Mouse (Mus musculus): Measurements from ENCODE around the gene Spata31d1d. TPM values are rescaled to one million over a fixed set of nuclear protein-coding genes. Genes with fewer than 3 reads are reported as not detected.
"Not testable (repeated sequence)": the region's sequence is repeated elsewhere in the genome, so short reads cannot be mapped to it uniquely, and the experiment has no call there.

Spata31d1d gene
- total RNA-seq, 2 experiments from 2014 or later, result not detected

DNA sequence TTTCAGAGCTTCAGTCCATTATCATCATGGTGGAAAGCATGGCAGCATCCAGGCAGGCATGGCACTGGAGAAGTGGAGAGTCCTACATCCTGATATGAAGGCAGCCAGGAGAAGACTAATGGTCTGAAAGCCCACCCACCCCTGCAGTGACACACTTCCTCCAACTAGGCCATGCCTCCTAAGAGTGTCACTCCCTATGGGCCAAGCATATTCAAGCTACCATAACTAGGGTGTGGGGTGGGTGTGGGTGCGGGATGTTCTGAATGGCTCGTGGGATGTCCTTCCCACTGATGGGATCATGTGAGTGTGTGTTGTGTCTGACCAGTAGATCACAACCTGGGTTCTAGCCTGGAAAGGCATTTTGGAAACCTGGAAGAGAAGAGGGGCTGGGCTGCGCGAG is 2.4 kb upstream of the Spata31d1d start:
- no peak for DNase-seq (ENCODE audit: low spot score in 2 of 2)

DNA sequence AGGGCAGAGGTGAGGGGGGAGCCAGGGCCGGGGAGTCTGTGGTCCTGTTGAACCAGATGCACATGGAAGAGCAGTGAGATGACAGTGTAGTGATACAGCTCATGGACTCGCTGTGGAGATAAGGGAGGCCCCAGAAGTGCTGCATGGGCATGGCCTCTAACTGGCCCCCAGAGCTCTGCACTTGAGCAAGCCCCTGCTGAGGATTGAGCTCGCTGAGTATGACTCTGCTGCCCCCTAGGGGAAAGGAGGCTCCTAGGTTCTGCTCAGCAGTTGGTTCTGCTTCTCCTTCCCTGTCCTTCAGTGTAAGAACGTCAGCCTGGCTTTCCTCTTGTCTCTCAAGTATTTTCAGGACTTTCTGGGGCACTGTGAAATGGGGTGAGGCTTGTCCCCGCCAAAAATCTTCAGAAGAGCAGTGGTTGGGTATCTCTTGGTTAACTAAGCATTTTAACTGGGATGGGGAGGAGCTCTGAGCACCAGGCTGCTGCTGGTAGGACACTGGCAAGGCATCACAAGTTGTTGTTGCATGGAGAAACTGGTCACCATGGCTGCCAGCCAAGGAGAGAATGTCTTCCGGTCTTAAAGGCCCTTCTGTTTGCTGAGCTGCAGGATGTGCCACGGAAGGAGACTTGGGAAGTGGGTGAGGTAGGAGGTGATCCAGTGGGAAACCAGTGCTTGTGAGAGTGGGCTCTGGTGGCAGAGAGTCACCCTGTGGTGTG is 3.0 kb downstream of the Spata31d1d start:
- DNase-seq (ENCODE audit: low spot score in 2 of 2), result peak; percentile 79 to 91

- no peak for DNase-seq (ENCODE audit: low spot score in 2 of 2)
Measured at GRCm38 (mm10) chr13:59726139-59726867, 5.2 kb downstream of the Spata31d1d start.

DNA sequence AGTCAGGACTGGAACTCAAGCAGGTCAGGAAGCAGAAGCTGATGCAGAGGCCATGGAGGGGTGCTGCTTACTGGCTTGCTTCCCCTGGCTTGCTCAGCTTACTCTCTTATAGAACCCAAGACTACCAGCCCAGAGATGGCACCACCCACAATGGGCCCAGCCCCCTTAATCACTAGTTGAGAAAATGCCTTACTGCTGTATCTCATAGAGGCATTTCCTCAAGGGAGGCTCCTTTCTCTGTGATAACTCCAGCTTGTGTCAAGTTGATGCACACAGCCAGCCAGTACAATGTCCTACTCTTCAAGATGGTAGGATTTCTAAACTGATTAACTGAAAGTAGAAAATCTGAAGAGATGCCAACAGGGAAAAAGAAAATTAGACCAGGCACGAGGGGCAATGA is 9.5 kb downstream of the Spata31d1d start:
- DNase-seq (ENCODE audit: low spot score in 2 of 2), result not testable (repeated sequence)

GRCm38 (mm10) chr13:59719475-59719874 is 12.1 kb downstream of the Spata31d1d start:
- no peak for DNase-seq (ENCODE audit: low spot score in 2 of 2)

DNA sequence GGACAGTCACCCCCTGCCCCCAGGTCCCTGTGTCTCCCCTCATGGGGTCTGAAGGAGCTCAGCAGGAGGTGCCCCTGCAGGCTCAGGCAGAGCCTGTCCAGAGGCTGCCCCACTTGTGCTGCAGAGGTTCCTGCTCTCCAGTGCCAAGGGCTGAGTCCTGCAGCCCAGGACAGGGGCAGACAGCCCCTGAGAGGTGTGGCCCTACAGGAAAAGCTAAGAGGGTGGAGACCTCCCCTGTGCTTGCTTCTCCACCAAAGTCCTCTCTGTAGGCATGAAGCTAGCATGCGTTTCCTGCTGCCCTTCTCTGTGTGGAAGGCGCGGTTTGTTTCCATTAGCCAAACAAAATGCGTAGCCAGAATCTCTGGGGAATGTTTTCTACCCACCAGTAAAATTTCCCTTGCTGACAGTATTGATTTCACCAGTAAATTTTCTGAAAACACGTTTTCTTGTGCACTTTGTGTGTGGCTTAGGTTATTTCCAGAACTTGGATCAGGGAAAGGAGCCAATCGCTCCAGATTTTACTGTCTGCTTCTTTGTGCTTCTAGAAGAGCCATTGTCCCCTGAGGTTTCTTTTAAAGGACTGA is 12.6 kb downstream of the Spata31d1d start:
- not testable (repeated sequence) for DNase-seq (ENCODE audit: low spot score in 2 of 2)

GRCm38 (mm10) chr13:59713710-59714109 is 17.8 kb downstream of the Spata31d1d start:
- no peak for DNase-seq (ENCODE audit: low spot score in 2 of 2)

DNA sequence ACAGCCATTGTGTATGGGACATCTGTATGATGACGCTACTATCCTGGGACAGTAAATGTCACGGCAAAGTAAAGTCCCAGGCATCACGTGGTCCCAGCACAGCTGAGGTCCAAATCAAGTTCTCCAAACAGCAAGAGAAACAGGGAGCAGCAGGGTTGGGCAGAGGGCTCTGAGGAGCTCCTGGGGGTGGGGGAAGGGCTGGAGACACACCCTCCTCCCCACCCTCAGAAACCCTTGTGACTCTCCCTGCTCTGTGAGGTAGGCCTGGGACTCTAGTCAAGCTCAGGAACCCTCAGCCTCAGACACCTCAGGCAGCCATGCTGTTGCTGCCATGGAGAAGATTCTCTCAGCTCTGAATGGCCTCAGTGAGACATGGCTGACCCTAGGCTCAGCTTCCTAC is 19.6 kb downstream of the Spata31d1d start, which contains the start of gene Spata31d1b:
Gene Spata31d1b (plus strand): TSS at position 301 of the 400 bp plus-strand sequence.
- not testable (repeated sequence) for DNase-seq (ENCODE audit: low spot score in 2 of 2)

DNA sequence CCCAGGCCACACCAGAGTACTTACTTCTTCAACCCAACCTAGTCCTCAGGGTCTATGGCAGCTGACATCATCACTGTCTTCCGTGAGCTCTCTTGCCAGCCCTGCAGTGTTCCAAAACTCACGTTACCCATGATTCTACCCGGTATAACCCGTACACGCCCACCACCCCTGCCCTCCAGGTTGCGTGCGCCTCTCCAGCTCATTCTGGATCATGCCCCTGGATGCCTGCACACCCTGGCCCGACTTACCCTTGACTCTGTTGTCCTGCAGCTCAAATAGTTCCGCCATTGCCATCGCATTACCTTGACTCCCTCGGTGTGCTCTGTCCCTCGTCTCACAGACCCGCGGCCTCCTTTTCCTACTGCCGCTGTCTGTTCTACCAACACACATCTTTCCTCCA is 21.3 kb downstream of the Spata31d1d start, which contains the start of gene Spata31d1a:
Gene Spata31d1a (minus strand): TSS at position 101 of the 400 bp plus-strand sequence.
- no peak for DNase-seq (ENCODE audit: low spot score in 2 of 2)

DNA sequence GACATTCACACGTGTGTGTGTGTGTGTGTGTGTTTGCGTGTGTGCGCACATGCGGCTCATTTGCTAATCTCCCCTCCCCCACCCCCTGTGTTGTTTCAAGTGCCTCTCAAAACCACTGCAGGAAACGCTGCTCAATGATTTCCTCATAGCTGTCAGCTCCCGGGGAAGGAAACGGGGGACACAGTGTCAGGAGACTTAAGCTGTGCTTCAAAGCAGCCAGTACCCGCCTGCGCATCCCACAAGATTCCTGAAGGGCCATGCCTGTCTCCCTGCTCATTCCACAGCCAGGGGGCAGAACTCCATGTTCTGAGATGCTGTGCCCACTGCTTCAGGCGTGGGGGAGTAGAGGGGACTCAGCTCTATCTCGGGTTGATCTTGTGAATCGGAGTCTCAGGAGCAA is 27.0 kb downstream of the Spata31d1d start:
- peak; percentile 22 to 33 for DNase-seq (ENCODE audit: low spot score in 2 of 2)

DNA sequence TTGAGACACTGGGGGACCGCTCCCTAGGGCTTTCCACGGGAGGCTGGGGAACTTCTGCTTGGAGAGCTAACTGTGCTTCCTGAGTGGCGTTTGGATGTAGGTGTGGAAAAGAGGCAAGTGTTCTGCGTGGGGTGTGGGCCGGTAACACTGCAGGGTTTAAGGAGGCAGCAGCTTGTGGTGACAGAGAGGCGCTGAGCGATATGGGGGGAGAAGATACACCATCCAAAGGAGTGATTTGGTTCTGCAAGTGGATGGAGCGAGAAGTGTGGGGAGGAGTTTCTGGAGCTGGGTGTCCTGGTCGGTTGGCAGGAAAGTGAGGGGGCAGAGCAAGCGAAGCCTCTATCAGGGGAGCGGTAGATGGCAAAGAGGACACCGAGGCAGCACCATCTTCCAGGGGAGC is 28.0 kb downstream of the Spata31d1d start:
- DNase-seq (ENCODE audit: low spot score in 2 of 2), result peak in 1 of 2 experiments; percentile 21

DNA sequence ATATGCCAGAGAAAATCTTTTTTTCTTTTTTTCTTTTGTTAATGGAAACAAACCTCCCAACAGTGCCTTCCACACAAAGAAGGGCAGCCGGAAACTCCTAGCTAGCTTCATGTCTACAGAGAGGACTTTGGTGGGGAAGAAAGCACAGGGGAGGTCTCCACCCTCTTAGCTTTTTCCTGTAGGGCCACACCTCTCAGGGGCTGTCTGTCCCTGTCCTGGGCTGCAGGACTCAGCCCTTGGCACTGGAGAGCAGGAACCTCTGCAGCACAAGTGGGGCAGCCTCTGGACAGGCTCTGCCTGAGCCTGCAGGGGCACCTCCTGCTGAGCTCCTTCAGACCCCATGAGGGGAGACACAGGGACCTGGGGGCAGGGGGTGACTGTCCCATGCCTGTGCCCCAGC is 31.4 kb downstream of the Spata31d1d start:
- not testable (repeated sequence) for DNase-seq (ENCODE audit: low spot score in 2 of 2)

- DNase-seq (ENCODE audit: low spot score in 2 of 2), result no peak
Measured at GRCm38 (mm10) chr13:59699131-59699530, 32.4 kb downstream of the Spata31d1d start.

- DNase-seq (ENCODE audit: low spot score in 2 of 2), result no peak
Measured at GRCm38 (mm10) chr13:59695781-59696180, 35.8 kb downstream of the Spata31d1d start.

GRCm38 (mm10) chr13:59694008-59694407 is 37.5 kb downstream of the Spata31d1d start, which contains the start of gene 4921517D22Rik:
4921517D22Rik (minus strand) TSS chr13:59694108.
- DNase-seq (ENCODE audit: low spot score in 2 of 2), result no peak

GRCm38 (mm10) chr13:59691478-59691877 is 40.1 kb downstream of the Spata31d1d start:
- no peak for DNase-seq (ENCODE audit: low spot score in 2 of 2)

DNA sequence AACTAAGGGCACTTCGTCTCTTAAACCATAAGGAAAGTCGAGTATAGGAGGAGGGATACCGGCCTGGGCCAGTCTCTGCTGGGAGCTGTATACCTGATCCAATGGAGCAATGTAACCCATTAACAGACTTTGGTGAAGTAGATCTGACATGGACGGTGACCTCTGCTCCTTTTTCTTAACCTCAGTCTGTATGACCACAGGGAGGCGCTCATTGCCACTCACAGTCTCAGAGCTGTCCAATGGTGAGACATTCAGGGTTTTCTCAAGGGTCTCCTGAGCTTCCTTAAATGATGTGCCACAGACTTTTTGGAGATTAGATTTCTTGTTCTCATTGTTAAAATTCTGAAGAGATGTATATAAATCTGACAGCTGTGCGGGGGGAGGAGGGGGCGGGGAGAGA is 41.0 kb downstream of the Spata31d1d start:
- DNase-seq (ENCODE audit: low spot score in 2 of 2), result no peak

DNA sequence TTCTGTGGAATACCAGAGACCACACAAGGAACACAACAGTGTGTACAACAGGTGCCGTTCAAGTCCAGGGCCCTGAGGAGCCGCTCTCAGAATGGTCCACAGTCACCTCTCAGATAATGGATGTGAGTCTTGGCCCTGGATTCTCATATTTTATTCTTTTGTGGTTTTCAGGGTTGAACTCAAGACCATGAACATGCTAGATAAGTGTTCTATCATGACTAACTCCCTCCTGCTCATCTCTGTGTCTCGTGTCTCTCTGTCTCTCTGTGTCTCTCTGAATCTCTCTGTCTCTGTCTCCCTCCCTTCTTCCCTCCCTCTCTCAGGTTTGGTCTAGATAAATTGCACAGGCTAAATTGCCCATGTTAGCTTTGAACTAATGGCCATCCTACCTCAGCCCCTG is 41.7 kb downstream of the Spata31d1d start:
- no peak for DNase-seq (ENCODE audit: low spot score in 2 of 2)

DNA sequence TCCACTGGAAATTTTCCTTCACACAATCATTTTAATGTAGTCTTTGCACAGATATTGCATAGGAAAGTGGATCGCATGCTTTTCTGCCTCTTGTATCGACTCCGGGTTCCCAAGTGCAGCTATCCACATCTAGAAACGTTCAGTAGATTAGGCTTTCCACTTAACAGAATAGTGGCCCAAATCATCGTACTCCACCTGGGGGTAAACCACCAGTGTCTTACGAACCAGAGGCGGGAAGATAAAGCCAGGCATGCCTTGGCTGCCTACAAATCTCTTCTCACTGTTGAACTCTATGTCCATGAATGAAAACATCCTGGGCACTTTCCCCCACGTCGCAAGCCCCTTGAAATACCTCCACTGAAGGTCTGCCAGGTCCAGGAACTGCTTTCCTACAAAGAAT is 42.2 kb downstream of the Spata31d1d start:
- DNase-seq (ENCODE audit: low spot score in 2 of 2), result no peak

DNA sequence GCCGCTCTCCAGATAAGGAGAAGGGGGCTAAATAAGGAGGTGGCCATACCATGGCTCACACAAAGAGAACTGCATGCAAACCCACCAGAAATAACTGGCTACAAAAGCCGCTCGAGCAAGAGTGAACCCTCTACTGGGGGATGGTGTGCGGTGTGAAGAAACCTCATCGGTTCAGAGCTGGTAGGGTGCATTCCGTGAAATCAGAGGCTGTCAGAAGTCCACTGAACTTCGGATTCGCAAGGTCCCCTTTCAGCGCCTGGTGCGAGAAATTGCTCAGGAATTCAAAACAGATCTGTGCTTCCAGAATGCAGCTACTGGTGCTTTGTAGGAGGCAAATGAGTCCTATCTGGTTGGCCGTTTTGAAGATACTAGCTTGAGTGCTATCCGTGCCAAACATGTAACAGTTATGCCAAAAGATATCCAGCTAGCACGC is 43.2 kb downstream of the Spata31d1d start:
- no peak for DNase-seq (ENCODE audit: low spot score in 2 of 2)

DNA sequence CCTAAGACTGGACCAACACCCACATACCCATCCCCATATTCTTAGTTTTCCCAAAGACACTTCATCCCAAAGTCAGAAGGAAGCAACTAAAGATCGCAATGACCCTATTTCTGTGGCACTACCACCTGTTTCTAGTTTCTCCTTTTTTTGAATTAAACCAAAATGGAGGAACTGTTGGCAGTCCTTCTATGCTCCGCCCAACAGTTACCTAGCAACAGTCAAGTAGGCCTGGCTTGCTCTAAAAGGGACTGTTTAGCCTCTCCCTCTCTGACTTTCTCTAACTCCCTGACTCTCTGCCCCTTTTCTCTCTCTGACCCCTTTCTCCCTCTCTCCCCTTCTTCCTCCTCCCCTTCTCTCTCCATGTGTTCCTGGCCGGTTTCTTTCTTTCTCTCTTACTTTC is 46.3 kb downstream of the Spata31d1d start:
- DNase-seq (ENCODE audit: low spot score in 2 of 2), result no peak

- no peak for DNase-seq (ENCODE audit: low spot score in 2 of 2)
Measured at GRCm38 (mm10) chr13:59682629-59683028, 48.9 kb downstream of the Spata31d1d start.

Measured in layer of hippocampus, adult 18-20 months (tissue).